Mouse (Mus musculus): Measurements from ENCODE around the gene Naa25.
"Not testable (repeated sequence)": the region's sequence is repeated elsewhere in the genome, so short reads cannot be mapped to it uniquely, and the experiment has no call there.

Gene Naa25

GRCm38 (mm10) chr5:121397187-121398145 lies at the start of gene Naa25:
Naa25 (plus strand) TSS chr5:121397936.
- DNase-seq: peak; percentile 95

DNA sequence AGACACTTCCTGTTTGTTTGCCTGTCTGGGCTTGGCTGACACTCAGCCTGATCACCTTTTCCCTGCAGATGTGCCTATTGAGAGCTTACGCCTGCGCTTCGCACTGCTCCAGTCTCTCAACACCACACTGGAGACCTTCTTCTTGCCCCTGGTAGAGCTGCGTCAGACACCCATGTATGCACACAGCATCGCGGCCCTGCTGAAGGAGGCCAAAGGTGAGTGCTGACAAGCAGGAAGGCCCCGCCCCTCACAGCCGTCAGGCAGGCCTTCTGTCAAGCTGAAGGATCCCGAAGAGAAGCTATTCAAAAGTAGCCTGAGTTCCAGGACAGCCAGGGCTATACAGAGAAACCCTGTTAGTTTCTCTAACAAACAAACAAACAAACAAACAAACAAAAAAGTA lies 38.5 kb upstream of the Naa25 start:
- no peak for DNase-seq

DNA sequence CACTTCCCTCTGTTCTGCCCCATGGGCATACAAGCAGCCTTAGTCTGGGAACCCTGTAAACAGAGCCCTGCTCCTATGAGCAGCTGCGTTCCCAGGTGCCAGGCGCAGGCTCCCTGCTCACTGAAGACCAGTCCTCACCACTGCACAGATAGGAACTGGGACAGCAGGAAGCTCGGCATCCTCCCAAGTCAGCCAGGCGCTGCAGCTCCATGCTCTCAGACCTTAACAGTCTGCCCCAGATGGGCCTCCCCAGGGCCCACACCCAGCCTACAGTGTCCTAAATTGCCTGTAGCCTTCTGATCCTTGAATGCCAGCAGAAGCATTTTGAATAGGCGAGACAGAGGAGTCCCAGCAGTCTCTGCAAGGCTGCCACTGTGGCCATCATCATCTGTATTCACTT lies 36.0 kb upstream of the Naa25 start:
- peak; percentile 62 for DNase-seq

- no peak for DNase-seq
Measured at GRCm38 (mm10) chr5:121363441-121363840, 34.3 kb upstream of the Naa25 start.

DNA sequence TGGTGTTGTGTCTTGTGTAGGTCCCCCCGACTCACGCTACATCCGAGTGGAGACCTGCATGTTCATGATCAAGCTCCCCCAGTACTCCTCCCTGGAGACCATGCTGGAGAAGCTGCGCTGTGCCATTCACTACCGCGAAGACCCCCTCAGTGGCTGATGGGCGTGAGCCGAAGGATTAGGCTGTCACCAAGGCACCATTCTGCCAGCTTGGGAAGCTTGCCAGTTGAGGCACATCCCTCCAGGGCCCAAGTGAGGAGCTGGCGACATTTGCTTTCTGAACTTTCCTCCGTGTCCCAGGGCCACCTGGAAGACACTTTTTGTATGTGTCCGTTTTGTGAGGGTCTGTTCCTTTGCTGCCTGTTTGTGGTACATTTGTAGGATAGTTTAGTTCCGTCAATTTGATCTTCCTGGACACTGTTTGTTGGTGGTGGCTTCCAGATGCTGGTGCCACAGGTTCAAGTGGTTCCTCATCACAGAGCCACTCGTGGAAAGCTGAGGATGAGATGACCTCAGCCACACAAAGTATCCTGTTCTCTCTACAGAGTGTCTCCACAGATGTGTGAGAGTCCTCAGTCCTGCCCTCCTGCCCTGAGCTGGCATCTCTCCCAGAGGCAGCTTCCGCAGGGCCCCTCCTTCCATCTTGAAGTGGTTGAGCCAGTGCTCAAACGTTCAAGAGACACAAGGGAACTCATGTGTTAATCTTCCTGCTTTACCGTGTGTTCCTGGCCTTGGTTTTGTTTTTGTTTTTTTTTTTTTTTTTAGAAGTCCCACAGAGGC lies 31.1 kb upstream of the Naa25 start:
- DNase-seq: no peak

DNA sequence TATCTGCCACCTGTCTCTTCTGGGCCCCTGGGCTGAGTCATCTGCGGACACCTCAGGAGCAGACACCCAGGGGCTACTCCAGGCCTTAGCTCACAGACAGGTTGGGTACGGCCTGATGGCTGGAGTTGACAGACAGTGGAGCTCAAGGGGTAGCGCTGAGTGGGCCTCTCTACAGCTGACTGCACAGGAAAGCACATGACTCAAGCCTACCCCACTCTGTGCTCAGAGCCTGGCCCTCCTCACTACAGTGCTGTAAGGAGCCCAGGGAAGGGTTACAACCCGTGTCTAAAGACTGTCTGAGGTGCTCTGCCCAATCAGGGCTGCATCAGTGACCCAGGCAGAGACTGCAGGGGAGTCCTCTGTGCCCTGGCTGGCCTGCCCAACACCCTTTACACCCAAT lies 30.5 kb upstream of the Naa25 start:
- no peak for DNase-seq

GRCm38 (mm10) chr5:121371712-121372111 lies 26.0 kb upstream of the Naa25 start:
- DNase-seq: no peak

DNA sequence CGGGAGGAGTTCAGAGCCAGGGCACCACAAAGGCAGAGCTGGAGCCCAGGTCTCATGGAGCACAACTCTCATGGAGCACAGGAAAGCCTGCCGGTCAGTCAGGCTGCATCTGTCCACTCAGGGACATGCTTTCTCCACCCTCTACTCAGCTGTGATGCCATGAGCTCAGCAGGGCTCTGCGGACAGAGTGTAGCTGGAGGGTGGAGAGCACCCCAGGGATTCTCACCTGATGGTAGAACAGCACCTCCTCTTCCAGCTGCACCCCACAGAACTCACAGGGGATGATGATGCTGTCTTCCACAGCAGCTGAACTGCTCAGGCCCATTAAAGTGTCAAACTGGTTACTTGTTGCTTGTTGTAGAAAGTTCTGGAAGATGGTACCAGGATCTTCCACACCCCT lies 22.9 kb upstream of the Naa25 start:
- DNase-seq: no peak

DNA sequence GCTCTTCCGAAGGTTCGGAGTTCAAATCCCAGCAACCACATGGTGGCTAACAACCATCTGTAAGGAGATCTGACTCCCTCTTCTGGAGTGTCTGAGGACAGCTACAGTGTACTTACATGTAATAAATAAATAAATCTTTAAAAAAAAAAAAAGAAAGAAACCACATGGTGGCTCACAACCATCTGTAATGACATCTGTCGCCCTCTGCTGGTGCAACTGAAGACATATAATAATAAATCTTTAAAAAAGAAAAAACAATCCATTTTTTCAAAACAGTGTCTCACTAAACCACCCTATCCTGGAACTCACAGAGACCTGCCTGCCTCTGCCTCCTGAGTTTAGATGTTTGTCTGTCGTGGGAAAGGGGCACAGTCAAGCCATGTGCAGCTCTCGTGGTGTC lies 20.8 kb upstream of the Naa25 start:
- not testable (repeated sequence) for DNase-seq

GRCm38 (mm10) chr5:121378678-121379256 lies 19.0 kb upstream of the Naa25 start:
- DNase-seq: no peak

DNA sequence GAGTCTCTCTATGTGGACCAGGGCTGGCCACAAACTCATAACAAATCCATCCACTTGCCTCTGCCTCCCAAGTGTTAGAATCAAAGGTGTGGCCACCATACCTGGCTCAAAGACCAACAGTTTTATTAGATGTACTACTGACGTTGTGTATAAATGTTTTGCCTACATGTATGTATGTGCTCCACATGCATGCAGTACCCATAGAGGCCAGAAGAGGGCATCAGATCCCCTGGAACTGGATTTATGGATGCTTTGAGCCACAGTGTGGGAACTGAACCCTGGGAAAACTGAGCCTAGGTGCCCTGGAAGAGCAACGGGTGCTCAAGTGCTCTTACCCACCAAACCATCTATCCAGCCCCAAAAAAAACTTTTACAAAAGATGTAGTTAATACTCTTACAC lies 17.0 kb upstream of the Naa25 start:
- DNase-seq: no peak

DNA sequence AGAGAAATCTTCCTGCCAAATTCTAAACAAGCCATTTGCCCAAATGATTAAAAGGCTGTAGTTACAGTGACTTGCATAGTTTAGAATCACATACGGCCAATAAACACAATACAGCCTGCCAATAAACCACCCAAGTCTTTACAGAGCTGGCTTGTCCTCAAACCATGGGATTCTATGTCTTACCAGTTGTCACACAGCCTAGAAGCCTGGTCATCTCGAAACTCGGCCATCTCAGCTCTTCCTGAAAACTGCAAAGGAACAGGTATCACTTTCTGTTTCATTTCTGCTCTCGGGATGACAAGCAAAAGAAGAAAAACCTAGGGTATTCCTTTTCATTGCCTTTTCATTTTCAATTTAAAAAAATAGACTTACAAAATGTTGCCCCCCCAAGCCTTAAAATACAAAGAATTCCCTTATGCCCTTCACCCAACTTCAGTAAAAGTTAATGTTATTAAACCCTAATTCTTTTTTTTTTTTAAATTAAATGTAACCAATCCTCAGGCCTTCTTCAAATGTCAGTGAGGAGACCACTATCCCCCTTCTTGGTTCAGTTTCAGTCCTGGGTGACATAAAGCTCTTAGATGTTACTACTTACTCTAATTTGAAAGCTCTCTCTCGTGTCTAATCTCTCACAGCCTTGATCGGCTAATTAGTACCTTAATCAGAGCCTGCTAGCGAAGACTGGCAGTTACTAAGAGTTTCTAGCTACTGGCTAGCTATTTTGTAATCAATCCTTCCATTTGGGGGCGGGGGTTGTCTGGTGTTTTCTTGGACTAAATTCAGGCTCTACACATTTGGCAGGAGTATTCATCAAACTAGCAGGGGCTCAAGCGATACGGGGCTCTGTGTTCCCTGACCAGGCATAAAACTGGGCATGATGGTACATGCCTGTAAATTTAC lies 13.6 kb upstream of the Naa25 start:
- DNase-seq: peak; percentile 45

- DNase-seq: peak; percentile 69
Measured at GRCm38 (mm10) chr5:121384757-121385460, 12.8 kb upstream of the Naa25 start.

DNA sequence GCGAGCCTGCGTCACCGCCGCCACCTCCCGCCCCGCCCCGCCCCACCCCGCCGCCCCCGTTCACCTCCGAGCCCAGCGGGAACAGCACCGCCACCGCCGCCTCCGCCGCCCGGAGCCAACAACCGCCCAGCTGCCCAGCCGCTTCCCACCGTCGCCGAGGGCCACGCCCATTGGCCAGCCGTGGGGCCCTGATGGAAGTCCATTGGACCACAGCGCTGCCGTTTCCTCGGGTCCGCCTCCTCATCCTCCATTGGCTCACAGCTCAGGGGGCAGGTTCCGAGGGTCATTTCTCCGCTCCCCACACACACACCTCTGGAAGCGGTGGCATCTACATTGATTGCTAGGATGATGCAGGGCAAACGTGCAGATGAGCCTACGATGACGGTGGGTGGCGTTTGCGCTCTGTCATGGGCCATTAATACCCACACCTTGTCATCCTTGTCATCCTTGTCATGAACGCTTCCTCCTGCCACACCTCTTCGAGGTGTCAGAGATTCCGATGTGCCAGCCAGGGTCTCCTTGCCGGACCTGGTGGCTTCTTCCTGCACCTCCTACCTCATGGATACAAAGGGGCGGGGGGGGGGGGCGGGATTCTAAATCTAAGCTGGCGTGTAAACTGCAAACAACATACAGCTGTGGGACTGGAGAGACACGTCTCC lies 12.1 kb upstream of the Naa25 start, which contains the start of gene Trafd1:
Gene Trafd1 (minus strand): TSS at position 172 of the 659 bp plus-strand sequence.
- DNase-seq: peak; percentile 96

- no peak for DNase-seq
Measured at GRCm38 (mm10) chr5:121386120-121386909, 11.4 kb upstream of the Naa25 start.

DNA sequence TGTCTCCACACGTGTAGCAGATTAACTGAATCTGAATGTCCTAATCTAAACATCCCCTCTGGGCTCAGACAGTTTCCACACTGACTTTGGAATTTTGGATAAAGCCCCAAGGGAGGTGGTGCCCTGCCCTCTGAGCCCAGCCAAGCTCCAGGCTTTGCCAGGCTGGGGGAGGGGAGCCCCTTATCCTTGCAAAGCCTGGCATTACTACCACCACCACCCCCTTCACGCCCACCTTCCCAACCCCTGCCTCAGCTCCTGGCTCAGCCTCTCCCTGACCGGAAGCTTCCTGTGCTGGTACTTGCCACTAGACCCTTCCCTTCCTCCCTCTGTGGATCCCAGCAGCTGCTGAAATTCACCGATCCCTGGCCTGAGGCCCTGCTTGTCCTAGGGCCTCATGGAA lies 10.6 kb upstream of the Naa25 start:
- peak; percentile 57 for DNase-seq

GRCm38 (mm10) chr5:121389106-121389505 lies 8.6 kb upstream of the Naa25 start:
- DNase-seq: no peak

DNA sequence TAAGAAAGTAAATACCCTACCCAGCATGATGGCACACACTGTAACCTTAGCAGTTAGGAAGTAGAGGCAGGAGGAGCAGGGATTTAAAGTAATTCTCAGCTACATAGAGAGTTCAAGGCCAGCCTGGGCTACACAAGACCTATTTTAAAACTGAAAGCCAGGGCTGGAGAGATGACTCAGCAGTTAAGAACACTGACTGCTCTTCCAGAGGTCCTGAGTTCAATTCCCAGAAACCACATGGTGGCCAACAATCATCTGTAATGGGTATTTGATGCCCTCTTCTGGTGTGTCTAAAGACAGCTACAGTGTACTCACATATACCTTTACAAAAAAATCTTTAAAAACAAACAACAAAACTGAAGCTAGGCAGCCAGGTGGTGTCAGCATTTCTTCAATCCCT lies 8.0 kb upstream of the Naa25 start:
- DNase-seq: no peak

- no peak for DNase-seq
Measured at GRCm38 (mm10) chr5:121392667-121393380, 4.9 kb upstream of the Naa25 start.

- no peak for DNase-seq
Measured at GRCm38 (mm10) chr5:121393402-121393801, 4.3 kb upstream of the Naa25 start.

Measured in cerebellum, adult 9-11 months (tissue).